Mouse (Mus musculus) adrenal gland, postnatal 10 days (tissue): ENCODE data around the gene Higd1a. TPM values are rescaled to one million over a fixed set of nuclear protein-coding genes. Genes with fewer than 3 reads are reported as not detected.

Source experiments
- total RNA-seq, 2 experiments: library from RNA; stranded (reverse); gene quantifications; 2 replicates each; pipeline ENCODE4 v1.2.3; 2021

Gene Higd1a
- total RNA-seq, 2 experiments from 2014 or later = 111 to 113 TPM

Other genes with a start within 250 kb of the Higd1a start
- gene Lyzl4, start 216.3 kb downstream of the Higd1a start, total RNA-seq = under 1 TPM in 1 of 2 experiments, not detected in 1; 0.48 TPM
- 1 to 10 TPM; 2.8 to 5.2 TPM for gene Vipr1, start 215.6 kb downstream of the Higd1a start, total RNA-seq
- gene Sec22c, start 152.9 kb downstream of the Higd1a start, total RNA-seq = 1 to 10 TPM; 5.4 to 5.8 TPM
- 10 to 100 TPM; 51.5 to 60.9 TPM for gene Ss18l2, start 148.0 kb downstream of the Higd1a start, total RNA-seq
- 10 to 100 TPM; 55.1 to 98.4 TPM for gene Nktr, start 139.2 kb downstream of the Higd1a start, total RNA-seq
- 10 to 100 TPM; 41.2 to 50.8 TPM for gene Zfp651, start 99.0 kb downstream of the Higd1a start, total RNA-seq
- gene Klhl40, start 80.8 kb downstream of the Higd1a start, total RNA-seq = 1 to 10 TPM; 1.9 to 7.6 TPM
- gene Hhatl, start 65.9 kb downstream of the Higd1a start, total RNA-seq = 10 to 100 TPM in 1 of 2 experiments, 1 to 10 TPM in 1; 4.3 to 17.4 TPM
- gene Ccdc13, start 18.9 kb downstream of the Higd1a start, total RNA-seq = 1 to 10 TPM in 1 of 2 experiments, under 1 TPM in 1; 0.63 to 1.3 TPM
- 1 to 10 TPM; 3.0 to 3.4 TPM for gene Ackr2, start 40.0 kb upstream of the Higd1a start, total RNA-seq
- gene Cyp8b1, start 57.9 kb upstream of the Higd1a start, total RNA-seq = 10 to 100 TPM; 16.2 to 27.8 TPM
- gene Fam198a, start 92.6 kb upstream of the Higd1a start, total RNA-seq = 1 to 10 TPM; 3.9 to 5.6 TPM
- 10 to 100 TPM; 13.0 to 16.6 TPM for gene Pomgnt2, start 138.7 kb upstream of the Higd1a start, total RNA-seq